Mouse (Mus musculus): ENCODE measurements around the gene Ccnq.

The Ccnq gene

DNA sequence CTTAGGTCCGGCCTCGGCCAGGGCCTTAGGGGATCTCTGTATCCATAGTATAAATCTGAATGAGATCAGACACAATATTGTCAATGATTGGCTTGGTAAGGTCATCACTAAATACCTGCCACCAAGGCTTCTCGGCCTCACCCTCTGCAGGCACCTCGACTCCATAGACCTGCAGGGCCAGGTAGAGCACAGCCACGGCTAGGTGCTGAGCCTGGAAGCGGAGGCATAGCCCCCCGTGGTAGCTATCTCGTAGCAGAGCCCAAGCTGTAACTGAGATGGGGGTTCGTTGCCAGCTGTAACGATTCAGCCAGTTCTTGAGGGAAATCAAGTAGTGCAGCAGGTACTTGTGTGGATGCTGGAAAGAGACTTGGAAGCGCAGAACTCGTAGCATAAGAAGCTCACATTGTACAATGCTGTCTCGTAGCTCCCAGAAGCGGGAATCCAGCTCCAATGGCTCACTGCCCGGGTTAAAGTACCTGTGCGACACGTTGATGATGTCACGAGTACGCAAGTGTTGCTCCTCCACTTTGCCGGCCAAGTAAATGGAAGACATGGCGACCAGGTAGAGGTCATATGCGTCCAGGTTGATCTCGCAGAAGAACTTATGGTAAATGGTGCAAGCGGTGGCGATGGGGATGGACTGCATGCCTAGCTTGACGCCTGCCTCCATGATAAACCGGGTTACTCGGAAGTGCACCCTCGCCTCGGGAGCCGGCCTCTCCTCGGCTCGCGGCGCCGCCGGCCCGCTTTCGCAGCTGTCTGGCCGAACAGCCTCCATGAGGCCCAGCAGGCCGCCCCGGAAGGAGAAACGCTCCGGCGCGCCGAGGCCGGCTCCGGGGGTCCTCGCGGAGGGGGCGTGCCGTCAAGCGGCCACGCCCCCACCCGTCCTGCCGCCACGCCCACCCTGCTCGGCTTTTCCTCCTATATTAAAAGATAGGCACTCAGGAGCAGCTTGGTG, at the start of gene Ccnq:
Ccnq (minus strand) TSS at position 845 of the 958 bp plus-strand sequence.
- in situ Hi-C loops (cut with MboI), result no loop called here

DNA sequence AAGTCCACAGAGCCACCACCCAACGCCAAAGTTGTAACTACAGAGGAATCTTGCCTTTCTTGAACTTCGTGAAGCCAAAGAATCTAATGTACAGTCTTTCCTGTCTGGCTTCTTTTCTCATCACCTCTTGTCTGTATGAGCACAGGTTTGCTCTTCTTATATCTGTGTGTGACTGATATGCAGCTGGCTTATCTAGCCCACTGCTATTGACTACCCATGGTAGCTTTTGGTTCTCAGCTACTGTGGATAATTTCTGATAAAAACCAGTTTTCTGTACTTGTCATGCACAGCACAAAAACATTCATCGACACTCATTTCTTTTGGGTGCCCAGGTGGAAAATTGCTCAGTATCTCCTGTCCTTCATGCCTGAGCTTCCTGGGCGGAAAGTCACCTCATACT, 49.6 kb upstream of the Ccnq start:
- in situ Hi-C loops (cut with MboI), result no loop called here

DNA sequence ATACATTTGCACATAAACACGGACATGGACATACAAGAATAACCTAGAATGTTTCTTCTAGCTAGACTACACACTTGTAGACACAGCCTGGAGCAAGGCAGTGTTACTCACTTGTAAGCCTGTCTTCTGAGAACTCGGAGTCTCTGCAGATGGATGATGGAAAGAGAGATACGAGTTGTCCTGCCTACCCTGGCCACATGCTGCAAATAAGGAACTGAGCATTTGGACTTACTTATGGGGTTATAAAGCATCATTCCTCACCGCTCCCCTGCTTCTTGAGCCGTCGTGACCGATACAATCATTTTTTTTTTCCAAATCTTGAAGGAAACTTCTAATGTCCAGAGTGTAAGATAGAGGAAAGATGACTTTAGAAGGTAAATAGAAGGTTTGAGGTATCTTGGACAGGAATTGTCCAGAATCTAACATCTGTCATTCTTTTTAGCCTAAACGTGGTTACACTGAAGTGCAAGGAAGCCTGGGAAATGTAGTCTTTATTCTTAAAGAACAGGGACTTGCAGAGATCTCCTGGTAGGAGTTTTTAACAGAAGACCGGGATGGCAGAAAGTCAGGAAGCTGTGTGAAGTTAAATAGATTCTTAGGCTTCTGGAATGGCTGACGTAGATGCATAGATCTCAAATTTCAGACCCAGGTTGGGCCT, 44.7 kb upstream of the Ccnq start:
- in situ Hi-C loops (cut with MboI), result no loop called here

DNA sequence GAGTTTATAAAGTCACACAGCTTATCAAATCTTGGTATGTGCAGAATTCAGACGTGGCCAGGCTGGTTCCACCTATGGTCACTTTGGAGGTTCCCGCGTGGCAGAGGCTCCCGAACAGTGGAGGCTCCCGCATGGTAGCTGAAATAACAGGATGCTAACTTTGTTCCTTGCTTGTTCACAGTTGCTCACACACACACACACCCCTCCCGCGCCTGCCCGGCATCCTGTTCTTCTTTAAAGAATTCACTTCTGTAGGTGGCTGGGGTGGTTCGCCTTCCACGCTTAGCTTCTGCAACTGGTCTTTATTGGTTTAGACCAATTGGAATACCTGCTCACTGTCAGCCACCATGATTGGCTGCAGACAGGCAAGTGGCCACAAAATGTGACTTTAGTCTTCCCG, 41.6 kb upstream of the Ccnq start:
- in situ Hi-C loops (cut with MboI), result no loop called here

GRCm38 (mm10) chr11:78792465-78792864, 40.9 kb upstream of the Ccnq start:
- in situ Hi-C loops (cut with MboI), result no loop called here

GRCm38 (mm10) chr11:78792055-78792454, 40.5 kb upstream of the Ccnq start:
- in situ Hi-C loops (cut with MboI), result no loop called here

GRCm38 (mm10) chr11:78791582-78791981, 40.1 kb upstream of the Ccnq start:
- in situ Hi-C loops (cut with MboI), result no loop called here

- in situ Hi-C loops (cut with MboI), result no loop called here
Measured at GRCm38 (mm10) chr11:78789370-78790060, 38.0 kb upstream of the Ccnq start.

DNA sequence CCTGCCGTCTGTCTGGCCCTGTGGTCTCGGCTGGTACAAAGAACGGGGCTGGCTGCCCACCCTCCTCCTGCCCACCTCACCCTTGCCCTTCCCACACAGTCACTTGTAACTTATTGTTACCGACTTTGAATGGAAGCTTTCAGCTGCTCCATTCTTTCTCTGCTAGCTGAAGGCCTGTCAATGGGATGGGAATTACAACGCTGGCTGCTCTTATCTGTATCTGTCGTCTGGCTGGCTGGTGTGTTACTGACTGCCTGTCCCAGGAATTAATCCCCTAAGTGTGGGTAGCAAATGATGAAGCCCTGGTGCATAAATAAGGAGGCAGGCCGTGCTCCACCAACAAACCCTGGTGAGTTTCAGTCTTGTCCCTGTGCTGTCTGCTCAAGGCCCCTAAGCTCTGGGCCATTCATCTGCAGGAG, 34.5 kb upstream of the Ccnq start:
- in situ Hi-C loops (cut with MboI), result no loop called here

DNA sequence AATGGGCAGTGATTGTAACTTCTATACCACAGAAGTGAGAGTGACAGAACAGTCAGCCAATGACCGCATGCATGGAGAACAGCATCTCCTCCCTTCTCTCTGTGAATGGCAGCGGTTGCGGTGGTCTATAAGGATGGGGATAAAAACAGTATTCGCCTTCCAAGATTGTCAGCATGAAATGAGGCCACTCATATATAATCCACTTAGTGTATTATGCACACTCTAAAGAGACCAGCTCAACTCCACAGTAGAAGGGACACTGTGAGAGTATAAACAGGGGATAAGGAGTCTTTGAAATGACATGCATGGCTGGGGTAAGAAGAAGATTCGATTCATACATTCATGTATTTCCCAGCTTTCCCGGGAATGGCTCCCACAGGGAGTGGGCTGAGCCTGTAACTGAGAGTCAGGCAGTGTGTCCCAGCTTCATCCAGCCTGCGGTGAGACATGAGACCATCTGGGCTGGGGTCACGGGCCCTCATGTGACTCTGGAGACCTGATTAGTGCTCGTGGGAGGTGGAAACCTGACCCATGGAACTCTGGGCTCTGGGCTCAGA, 31.3 kb upstream of the Ccnq start:
- in situ Hi-C loops (cut with MboI), result no loop called here

DNA sequence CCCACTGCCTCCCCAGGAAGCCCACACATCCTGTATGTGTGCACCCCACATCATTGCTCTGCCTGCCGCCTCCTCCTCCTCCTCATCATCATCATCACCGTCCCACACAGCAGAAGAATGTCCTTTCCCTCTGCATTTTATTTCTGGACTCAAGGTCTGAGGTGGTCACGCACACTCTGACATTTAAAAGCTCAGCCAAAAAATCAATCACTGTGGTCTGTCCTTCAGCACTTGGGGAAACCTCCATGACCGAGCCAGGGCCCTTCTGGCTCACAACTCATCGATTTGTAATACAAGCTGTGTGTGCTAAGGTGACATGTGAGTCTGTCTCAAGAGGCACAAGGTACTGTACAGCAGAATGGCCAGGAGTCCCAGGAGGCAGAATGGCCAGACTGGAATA, 30.8 kb upstream of the Ccnq start:
- in situ Hi-C loops (cut with MboI), result no loop called here

DNA sequence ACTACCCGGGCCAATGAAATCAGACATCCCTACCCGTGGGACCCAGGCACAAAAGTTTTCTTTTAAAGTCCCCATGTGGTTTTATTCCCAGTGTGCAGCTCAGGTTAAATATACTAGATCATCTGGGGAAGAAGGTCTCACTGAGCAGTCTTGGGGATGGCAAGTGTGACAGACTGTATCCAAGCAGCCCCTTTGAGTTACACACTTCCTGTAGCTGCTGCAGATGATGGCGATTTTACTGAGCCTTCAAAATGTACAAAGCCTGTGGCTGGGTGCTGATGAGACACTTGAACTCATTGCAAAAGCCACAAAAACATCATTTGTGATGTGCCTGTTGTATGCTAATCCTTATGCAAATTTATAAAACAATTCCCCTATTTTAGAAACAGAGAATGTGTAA, 29.0 kb upstream of the Ccnq start:
- in situ Hi-C loops (cut with MboI), result no loop called here

- in situ Hi-C loops (cut with MboI), result no loop called here
Measured at GRCm38 (mm10) chr11:78780002-78780401, 28.5 kb upstream of the Ccnq start.

GRCm38 (mm10) chr11:78777851-78778680, 26.5 kb upstream of the Ccnq start:
- in situ Hi-C loops (cut with MboI), result no loop called here

GRCm38 (mm10) chr11:78771751-78772283, 20.3 kb upstream of the Ccnq start:
- in situ Hi-C loops (cut with MboI), result no loop called here

DNA sequence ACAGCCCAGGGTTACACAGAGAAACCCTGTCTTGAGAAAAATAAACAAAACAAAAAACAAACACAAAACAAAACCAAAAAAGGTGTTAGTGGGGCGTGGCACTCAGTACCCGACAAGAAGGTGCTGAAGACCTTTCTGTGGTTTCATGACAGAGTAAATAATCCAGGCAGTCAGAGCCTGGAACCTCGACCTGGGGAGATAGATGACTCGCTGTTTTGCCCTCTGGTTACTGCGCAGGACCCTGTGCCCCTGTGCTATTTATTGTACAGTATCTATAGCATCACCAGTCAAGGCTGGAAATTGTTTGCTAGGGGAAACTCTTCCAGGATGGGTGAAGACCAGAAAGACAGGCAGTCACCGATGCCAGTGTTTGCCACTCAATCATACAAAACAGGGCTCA, 18.9 kb upstream of the Ccnq start:
- in situ Hi-C loops (cut with MboI), result no loop called here

DNA sequence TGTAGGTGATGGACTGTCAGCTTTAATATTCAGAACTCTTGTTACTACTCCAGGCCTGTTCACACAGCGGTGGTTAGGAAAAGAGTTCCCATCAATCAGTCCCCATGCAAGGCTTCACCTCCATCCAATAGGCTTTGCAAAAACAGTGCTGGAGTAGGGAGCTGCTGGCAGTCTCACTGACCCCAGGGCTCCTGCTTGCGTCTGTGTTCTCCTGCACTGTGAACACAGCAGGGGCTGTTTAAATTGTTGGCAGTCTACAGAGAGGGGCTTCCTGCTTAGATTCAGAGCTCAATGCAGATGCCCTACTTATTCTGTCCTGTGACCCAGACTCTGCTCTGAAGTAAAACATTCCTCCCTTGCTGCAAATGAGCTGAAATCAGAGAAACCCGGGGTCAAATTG, 17.2 kb upstream of the Ccnq start:
- in situ Hi-C loops (cut with MboI), result no loop called here

- in situ Hi-C loops (cut with MboI), result no loop called here
Measured at GRCm38 (mm10) chr11:78766069-78766830, 14.7 kb upstream of the Ccnq start.

DNA sequence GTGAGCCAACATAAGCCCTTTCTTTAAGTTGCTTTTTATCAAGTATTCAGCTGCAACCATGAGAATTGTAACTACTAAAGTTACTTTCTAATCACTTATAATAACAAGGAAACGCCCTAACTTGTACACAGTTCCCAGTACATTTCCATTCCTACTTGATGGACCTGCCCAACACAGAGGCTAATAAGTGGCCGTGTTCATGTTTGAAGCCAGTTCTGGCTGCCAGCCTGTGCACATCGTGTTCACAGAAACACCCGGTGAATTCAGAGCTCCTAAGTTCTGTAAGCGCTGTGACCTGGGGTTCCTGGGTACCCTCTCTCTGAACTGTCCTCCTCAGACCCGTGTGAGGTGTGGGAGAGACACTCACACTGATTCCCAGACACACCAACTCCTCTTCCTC, 13.3 kb upstream of the Ccnq start:
- in situ Hi-C loops (cut with MboI), result no loop called here

DNA sequence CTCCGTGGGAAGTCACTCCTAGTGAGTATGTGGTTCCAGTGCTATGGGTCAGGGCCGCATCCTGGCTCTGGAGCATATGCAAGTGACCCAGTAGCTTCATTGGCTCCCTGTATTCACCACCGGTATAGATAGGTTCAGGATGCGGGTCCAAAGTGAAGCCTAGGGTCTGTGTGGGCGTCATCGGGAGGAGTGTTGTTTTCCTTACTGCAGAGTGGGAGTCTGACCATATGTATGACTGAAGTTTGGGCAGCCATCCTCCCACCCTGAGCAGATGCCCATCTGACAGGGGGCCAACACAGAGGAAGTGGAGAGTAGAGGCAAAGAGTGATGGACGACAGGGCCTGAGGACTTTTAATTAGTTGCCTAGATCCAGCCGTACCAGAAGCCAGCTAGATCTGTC, 12.8 kb upstream of the Ccnq start:
- in situ Hi-C loops (cut with MboI), result no loop called here
